Mouse (Mus musculus): ENCODE measurements around the gene Cryba1.

DNA sequence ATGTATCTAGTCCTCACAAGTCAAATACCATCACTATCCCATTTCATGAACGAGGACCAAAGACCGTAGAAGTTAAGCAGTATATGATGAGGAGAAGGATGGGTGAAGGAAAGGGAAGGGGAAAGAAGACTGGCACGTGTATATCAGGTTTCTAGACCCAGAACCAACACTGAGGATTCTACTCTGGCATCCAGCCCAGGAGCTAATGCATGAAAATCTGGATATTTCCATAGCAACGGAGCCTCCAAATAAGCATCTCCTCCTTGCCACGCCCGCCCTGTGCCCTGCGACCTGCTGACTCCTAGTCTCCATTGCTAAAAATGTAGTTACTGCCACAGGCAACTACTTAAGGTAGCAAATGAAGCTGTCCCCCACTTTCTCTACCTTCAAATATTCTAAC is 317 bp downstream of the Cryba1 start:
- TF ChIP-seq CTCF (IDR thresholded peaks at IDR 0.05; ENCODE audit: low read depth, low read length) (no peak), POLR2A (IDR thresholded peaks at IDR 0.05; ENCODE audit: extremely low read depth, insufficient read depth, low read length) (no peak)
